Mouse (Mus musculus): ENCODE measurements at regions not wholly inside any gene's neighbourhood (a gene's known extent, or its start where the extent isn't known, plus 50 kb on each side); places are given as distances from the start of the nearest gene placed in this dataset.
A peak's percentile ranks its signal among the peaks of the same experiment; 100 is the strongest.

GRCm38 (mm10) chr2:138640654-138641053, 384.3 kb downstream of the Btbd3 start:
- DNase-seq (ENCODE audit: low spot score in 2 of 2): no peak

GRCm38 (mm10) chr2:138641335-138641734, 385.0 kb downstream of the Btbd3 start:
- no peak for DNase-seq (ENCODE audit: low spot score in 2 of 2)

GRCm38 (mm10) chr2:138648616-138649015, 392.3 kb downstream of the Btbd3 start:
- no peak for DNase-seq (ENCODE audit: low spot score in 2 of 2)

GRCm38 (mm10) chr2:138659376-138659775, 403.0 kb downstream of the Btbd3 start:
- DNase-seq (ENCODE audit: low spot score in 2 of 2): no peak

GRCm38 (mm10) chr2:138670307-138670706, 413.9 kb downstream of the Btbd3 start:
- no peak for DNase-seq (ENCODE audit: low spot score in 2 of 2)

- DNase-seq (ENCODE audit: low spot score in 2 of 2): no peak
Observed at GRCm38 (mm10) chr2:138674801-138675200, 418.4 kb downstream of the Btbd3 start.

- no peak for DNase-seq (ENCODE audit: low spot score in 2 of 2)
Observed at GRCm38 (mm10) chr2:138675229-138676065, 419.1 kb downstream of the Btbd3 start.

- DNase-seq (ENCODE audit: low spot score in 2 of 2): no peak
Observed at GRCm38 (mm10) chr2:138688140-138688871, 431.9 kb downstream of the Btbd3 start.

- no peak for DNase-seq (ENCODE audit: low spot score in 2 of 2)
Observed at GRCm38 (mm10) chr2:138689497-138689896, 433.1 kb downstream of the Btbd3 start.

- no peak for DNase-seq (ENCODE audit: low spot score in 2 of 2)
Observed at GRCm38 (mm10) chr2:138702783-138703182, 446.4 kb downstream of the Btbd3 start.

- no peak for DNase-seq (ENCODE audit: low spot score in 2 of 2)
Observed at GRCm38 (mm10) chr2:138703943-138704541, 447.7 kb downstream of the Btbd3 start.

- peak; percentile 16 to 30 for DNase-seq (ENCODE audit: low spot score in 2 of 2)
Observed at GRCm38 (mm10) chr2:138708763-138709162, 452.4 kb downstream of the Btbd3 start.

- no peak for DNase-seq (ENCODE audit: low spot score in 2 of 2)
Observed at GRCm38 (mm10) chr2:138733846-138734245, 477.5 kb downstream of the Btbd3 start.

GRCm38 (mm10) chr2:138744806-138745205, 488.4 kb downstream of the Btbd3 start:
- DNase-seq (ENCODE audit: low spot score in 2 of 2): peak in 1 of 2 experiments; percentile 13

- DNase-seq (ENCODE audit: low spot score in 2 of 2): no peak
Observed at GRCm38 (mm10) chr2:138760439-138760963, 504.1 kb downstream of the Btbd3 start.

GRCm38 (mm10) chr2:138761400-138761799, 505.0 kb downstream of the Btbd3 start:
- no peak for DNase-seq (ENCODE audit: low spot score in 2 of 2)

GRCm38 (mm10) chr2:138766275-138766842, 510.0 kb downstream of the Btbd3 start:
- no peak for DNase-seq (ENCODE audit: low spot score in 2 of 2)

- no peak for DNase-seq (ENCODE audit: low spot score in 2 of 2)
Observed at GRCm38 (mm10) chr2:138783781-138784180, 527.4 kb downstream of the Btbd3 start.

- DNase-seq (ENCODE audit: low spot score in 2 of 2): peak; percentile 59 to 67
Observed at GRCm38 (mm10) chr2:138792711-138793450, 536.5 kb downstream of the Btbd3 start.

GRCm38 (mm10) chr2:138806196-138806595, 549.8 kb downstream of the Btbd3 start:
- DNase-seq (ENCODE audit: low spot score in 2 of 2): no peak

- no peak for DNase-seq (ENCODE audit: low spot score in 2 of 2)
Observed at GRCm38 (mm10) chr2:138809767-138810166, 553.4 kb downstream of the Btbd3 start.

All from right cerebral cortex, adult 2 months (tissue).